Mouse (Mus musculus) granulocyte monocyte progenitor cell, adult 5-6 weeks (primary cell): ENCODE results near the gene Dvl1. TPM values are rescaled to one million over a fixed set of nuclear protein-coding genes. Genes with fewer than 3 reads are reported as not detected.
A peak's percentile ranks its signal among the peaks of the same experiment; 100 is the strongest.

ENCODE experiments used
- ATAC-seq: replicated peaks from 2 replicates; pipeline ENCODE4 v1.8.0; 2016; ENCODE audit warnings: mild to moderate bottlenecking, moderate TSS enrichment, inconsistent platforms; ENCODE audit not compliant: poor library complexity, severe bottlenecking
- total RNA-seq, 2 experiments: library from RNA; stranded (forward) in 1 of 2; stranded (reverse) in 1 of 2; fragments of 200-712, 200-1000 nt in 1 of 2; fragments of >200 nt in 1 of 2; fragmentation: Nextera tagmentation in 1 of 2; gene quantifications; 2 replicates each; pipeline ENCODE4 v1.2.3; 2014 to 2017

Dvl1 gene
- total RNA-seq, 2 experiments from 2014 or later, result 10.1 to 21.6 TPM

GRCm38 (mm10) chr4:155838187-155839153, 8.7 kb upstream of the Dvl1 start:
- ATAC-seq, result no peak

GRCm38 (mm10) chr4:155839483-155839910, 7.7 kb upstream of the Dvl1 start, which contains the start of gene Mxra8:
Gene Mxra8 (plus strand): TSS chr4:155839680.
- ATAC-seq, result no peak

GRCm38 (mm10) chr4:155840076-155841002, 6.9 kb upstream of the Dvl1 start:
- no peak for ATAC-seq

GRCm38 (mm10) chr4:155841003-155841454, 6.2 kb upstream of the Dvl1 start:
- ATAC-seq, result peak; percentile 65

GRCm38 (mm10) chr4:155841651-155842270, 5.4 kb upstream of the Dvl1 start:
- ATAC-seq, result 0 out of 2 replicates have a peak, but pooled peaks have one; percentile 1

GRCm38 (mm10) chr4:155843231-155843630, 4.0 kb upstream of the Dvl1 start:
- no peak for ATAC-seq

- ATAC-seq, result peak; percentile 23
Observed at GRCm38 (mm10) chr4:155847591-155848352, 570 bp downstream of the Dvl1 start.

- no peak; the same call in 1 of the 2 replicates for ATAC-seq
Observed at GRCm38 (mm10) chr4:155848434-155849095, 1.4 kb downstream of the Dvl1 start.

- no peak for ATAC-seq
Observed at GRCm38 (mm10) chr4:155849391-155849790, 2.2 kb downstream of the Dvl1 start.

- ATAC-seq, result no peak
Observed at GRCm38 (mm10) chr4:155849792-155850451, 2.7 kb downstream of the Dvl1 start.

- no peak for ATAC-seq
Observed at GRCm38 (mm10) chr4:155851368-155851767, 4.2 kb downstream of the Dvl1 start.

- ATAC-seq, result no peak
Observed at GRCm38 (mm10) chr4:155851951-155852411, 4.8 kb downstream of the Dvl1 start.

GRCm38 (mm10) chr4:155853421-155853820, 6.2 kb downstream of the Dvl1 start:
- no peak for ATAC-seq

GRCm38 (mm10) chr4:155854991-155855390, 7.8 kb downstream of the Dvl1 start:
- ATAC-seq, result no peak

- 0 out of 2 replicates have a peak, but pooled peaks have one; percentile 17 for ATAC-seq
Observed at GRCm38 (mm10) chr4:155856071-155856470, 8.9 kb downstream of the Dvl1 start.

GRCm38 (mm10) chr4:155856881-155857280, 9.7 kb downstream of the Dvl1 start:
- ATAC-seq, result no peak

GRCm38 (mm10) chr4:155859318-155859717, 12.1 kb downstream of the Dvl1 start:
- peak; percentile 78 for ATAC-seq

GRCm38 (mm10) chr4:155861787-155862186, 14.6 kb downstream of the Dvl1 start:
- peak; percentile 60 for ATAC-seq
